Mouse (Mus musculus): Measurements from ENCODE around the gene Slco1a6.

DNA sequence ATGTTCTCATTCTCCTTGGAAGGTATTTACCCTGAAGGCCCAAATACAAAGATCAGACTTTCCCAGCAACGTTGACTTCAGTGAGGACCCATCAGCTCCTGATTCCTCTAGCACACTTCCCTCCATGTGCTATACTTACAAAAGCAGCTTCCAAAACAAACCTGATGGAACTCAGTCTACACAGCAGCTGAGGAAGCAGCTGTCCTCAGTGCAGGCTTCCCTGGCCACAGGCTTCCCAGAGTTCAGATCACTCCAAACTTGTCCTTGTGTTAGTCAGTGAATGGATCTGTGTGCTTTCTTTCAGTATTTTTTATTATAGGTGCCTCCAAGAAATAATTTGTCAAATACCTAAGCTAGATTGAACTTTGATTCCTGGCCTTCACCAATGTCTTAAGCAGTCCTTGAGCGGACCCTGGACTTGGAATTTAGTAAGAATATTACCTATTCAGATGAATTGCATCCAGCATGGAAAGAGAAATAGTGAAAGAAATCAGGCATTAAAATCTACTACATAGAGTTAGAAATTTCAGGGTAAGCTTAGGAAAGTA, 22.4 kb downstream of the Slco1a6 start:
- TF ChIP-seq CTCF (IDR thresholded peaks at IDR 0.05; ENCODE audit: low read depth, low read length), result no peak
- TF ChIP-seq POLR2A (IDR thresholded peaks at IDR 0.05; ENCODE audit: extremely low read depth, insufficient read depth, low read length), result no peak
